Mouse (Mus musculus) liver, adult 2 months (tissue): Measurements from ENCODE around the gene Cacnb4. TPM values are rescaled to one million over a fixed set of nuclear protein-coding genes. Genes with fewer than 3 reads are reported as not detected.

Experiments used
- DNase-seq: peaks from one replicate; pipeline ENCODE4 v3.0.0-alpha.2; 2011; ENCODE audit warnings: low read depth, low spot score; ENCODE audit errors: extremely low read depth
- H3K27ac ChIP-seq: fragments of 200-500 bp; replicated peaks from 2 replicates; pipeline ENCODE4 v1.5.1; 2012; ENCODE audit warnings: low read depth, mild to moderate bottlenecking, control low read depth, inconsistent platforms, low read length; ENCODE audit not compliant: insufficient read depth
- H3K27me3 ChIP-seq: fragments of 200-500 bp; 2 replicates; pipeline ENCODE4 v1.6.1; 2012; ENCODE audit warnings: mild to moderate bottlenecking, moderate library complexity, low read length, inconsistent platforms; ENCODE audit not compliant: control insufficient read depth, insufficient read depth
- H3K36me3 ChIP-seq: fragments of 200-500 bp; 2 replicates; pipeline ENCODE4 v1.6.1; 2012; ENCODE audit warnings: low read length, inconsistent platforms; ENCODE audit not compliant: control insufficient read depth, insufficient read depth
- H3K4me1 ChIP-seq: fragments of 200-500 bp; 2 replicates; pipeline ENCODE4 v1.6.1; 2011; ENCODE audit warnings: low read length; ENCODE audit not compliant: control insufficient read depth, insufficient read depth
- H3K4me3 ChIP-seq: fragments of 200-500 bp; 2 replicates; pipeline ENCODE4 v1.5.1; 2011; ENCODE audit warnings: low read depth, mild to moderate bottlenecking, control low read depth, low read length, moderate library complexity; ENCODE audit not compliant: insufficient read depth
- H3K79me2 ChIP-seq: fragments of 200-500 bp; 2 replicates; pipeline ENCODE4 v1.6.1; 2012; ENCODE audit warnings: inconsistent platforms, mild to moderate bottlenecking, low read length, moderate library complexity; ENCODE audit not compliant: control insufficient read depth, insufficient read depth
- H3K9ac ChIP-seq: fragments of 200-500 bp; 2 replicates; pipeline ENCODE4 v1.6.1; 2012; ENCODE audit warnings: low read depth, mild to moderate bottlenecking, control low read depth, inconsistent platforms, low read length
- CTCF ChIP-seq: fragments of 200-500 bp; IDR thresholded peaks from 2 replicates; pipeline ENCODE4 v1.5.1; 2011; ENCODE audit warnings: low read depth, low read length, control low read depth
- POLR2A ChIP-seq: fragments of 200-500 bp; IDR thresholded peaks from 2 replicates; pipeline ENCODE4 v1.6.1; 2011; ENCODE audit warnings: low read length, control low read depth; ENCODE audit not compliant: insufficient read depth; ENCODE audit errors: extremely low read depth
- WGBS: fragments of 180-500 bp; shearing (Covaris S2); methylation state at CpG from one replicate; pipeline ENCODE4 v1.1.7; 2018; 5-methylcytosine and 5-hydroxymethylcytosine counted together
- polyA plus RNA-seq: library from polyadenylated mRNA; depleted of rRNA; stranded (reverse); fragments of >200 nt; gene quantifications from 2 replicates; pipeline ENCODE4 v1.2.3, GENCODE M21; 2012; rRNA removed
- total RNA-seq: library from RNA; depleted of rRNA; stranded (reverse); fragments of >200 nt; gene quantifications from 2 replicates; pipeline ENCODE4 v1.2.3, GENCODE M21; 2014; rRNA removed

The Cacnb4 gene
- total and polyA plus RNA-seq, 2 experiments = 0.01 TPM; not detected in 1

GRCm38 (mm10) chr2:52390415-52390975 lies 286.1 kb downstream of the Cacnb4 start:
- Histone ChIP-seq H3K79me2 (no peaks in the 10 kb centered on the region), H3K9ac (no peak overlapping the region), H3K4me3 (no peak overlapping the region), H3K27ac (no peak overlapping the region), H3K27me3 (no peaks in the 10 kb centered on the region), H3K4me1 (no peaks in the 10 kb centered on the region), H3K36me3 (no peaks in the 10 kb centered on the region)
- TF ChIP-seq POLR2A = no peak
- TF ChIP-seq CTCF = no peak
- peak; percentile 35 for DNase-seq
- 86% methylated on average over 2 of the region's 2 CpGs for WGBS

GRCm38 (mm10) chr2:52389975-52390374 lies 286.7 kb downstream of the Cacnb4 start:
- no peak overlapping the region for H3K9ac ChIP-seq
- DNase-seq = no peak
- no peaks in the 10 kb centered on the region for H3K4me1 ChIP-seq
- WGBS = 88% methylated on average over 3 of the region's 3 CpGs
- no peaks in the 10 kb centered on the region for H3K27me3 ChIP-seq
- no peaks in the 10 kb centered on the region for H3K36me3 ChIP-seq
- no peak for TF ChIP-seq POLR2A
- no peak for TF ChIP-seq CTCF
- H3K4me3 ChIP-seq = no peak overlapping the region
- no peaks in the 10 kb centered on the region for H3K79me2 ChIP-seq
- no peak overlapping the region for H3K27ac ChIP-seq

- Histone ChIP-seq H3K27me3 (no peaks in the 10 kb centered on the region), H3K9ac (no peak overlapping the region), H3K27ac (no peak overlapping the region), H3K4me1 (no peaks in the 10 kb centered on the region), H3K36me3 (no peaks in the 10 kb centered on the region), H3K4me3 (no peak overlapping the region), H3K79me2 (no peaks in the 10 kb centered on the region)
- peak; percentile 61 for DNase-seq
- WGBS = 49% methylated on average over 6 of the region's 6 CpGs
- TF ChIP-seq POLR2A (no peak), CTCF (no peak)
These were observed 290.2 kb downstream of the Cacnb4 start for GRCm38 (mm10) chr2:52386451-52386850.

GRCm38 (mm10) chr2:52386037-52386436 lies 290.6 kb downstream of the Cacnb4 start:
- TF ChIP-seq POLR2A (no peak), CTCF (no peak)
- 50% methylated on average over 7 of the region's 7 CpGs for WGBS
- no peaks in the 10 kb centered on the region for H3K36me3 ChIP-seq

GRCm38 (mm10) chr2:52378848-52379261 lies 297.8 kb downstream of the Cacnb4 start:
- no peaks in the 10 kb centered on the region for H3K36me3 ChIP-seq
- no peak for TF ChIP-seq CTCF
- TF ChIP-seq POLR2A = no peak
- no peak for DNase-seq
- no peak overlapping the region for H3K27ac ChIP-seq
- WGBS = 65% methylated on average over 10 of the region's 10 CpGs
- no peak overlapping the region for H3K9ac ChIP-seq
- H3K27me3 ChIP-seq = no peaks in the 10 kb centered on the region
- peaks cover 10% of the 10 kb centered on the region for H3K4me1 ChIP-seq
- no peaks in the 10 kb centered on the region for H3K79me2 ChIP-seq
- H3K4me3 ChIP-seq = peak overlapping the region; percentile 32; the same call in 1 of the 2 replicates

More at GRCm38 (mm10) chr2:52386037-52386436, 290.6 kb downstream of the Cacnb4 start:
- H3K4me3 ChIP-seq = no peak overlapping the region
- H3K79me2 ChIP-seq = no peaks in the 10 kb centered on the region
- H3K27me3 ChIP-seq = no peaks in the 10 kb centered on the region
- no peak overlapping the region for H3K9ac ChIP-seq
- H3K27ac ChIP-seq = no peak overlapping the region
- DNase-seq = no peak
- H3K4me1 ChIP-seq = no peaks in the 10 kb centered on the region

- no peaks in the 10 kb centered on the region for H3K79me2 ChIP-seq
- H3K27ac ChIP-seq = peak within 1 kb of the TSS; percentile 53
- peak; percentile 83 for DNase-seq
- no peaks in the 10 kb centered on the region for H3K36me3 ChIP-seq
- H3K4me3 ChIP-seq = peak within 1 kb of the TSS; percentile 48
- peaks cover 10% of the 10 kb centered on the region for H3K4me1 ChIP-seq
- TF ChIP-seq CTCF (no peak), POLR2A (0 out of 2 replicates have a peak, but pooled peaks have one; percentile 38)
- no peaks in the 10 kb centered on the region for H3K27me3 ChIP-seq
- peak within 1 kb of the TSS; percentile 50 for H3K9ac ChIP-seq
- 61% methylated on average over 7 of the region's 7 CpGs for WGBS
These were observed 298.2 kb downstream of the Cacnb4 start, which contains the start of gene Neb for GRCm38 (mm10) chr2:52378448-52378804. TSS of gene Neb (minus strand) at chr2:52378474.

Other genes with a start within 250 kb of the Cacnb4 start
- 6.1 and 6.4 TPM in 2 replicates for gene Stam2, start 65.5 kb upstream of the Cacnb4 start, total RNA-seq
- gene Stam2, start 65.5 kb upstream of the Cacnb4 start, polyA plus RNA-seq = 3.3 and 3.8 TPM in 2 replicates
- gene Fmnl2, start 181.0 kb upstream of the Cacnb4 start, total RNA-seq = 4.4 and 4.9 TPM in 2 replicates
- 0.94 and 1.00 TPM in 2 replicates for gene Fmnl2, start 181.0 kb upstream of the Cacnb4 start, polyA plus RNA-seq